Mouse (Mus musculus): ENCODE results near the gene Olfr1299. TPM values are rescaled to one million over a fixed set of nuclear protein-coding genes. Genes with fewer than 3 reads are reported as not detected.

The Olfr1299 gene
- not detected in 2 replicates for polyA plus RNA-seq (2015; fragmentation: Nextera tagmentation; extraction: Ambion mirVana)

DNA sequence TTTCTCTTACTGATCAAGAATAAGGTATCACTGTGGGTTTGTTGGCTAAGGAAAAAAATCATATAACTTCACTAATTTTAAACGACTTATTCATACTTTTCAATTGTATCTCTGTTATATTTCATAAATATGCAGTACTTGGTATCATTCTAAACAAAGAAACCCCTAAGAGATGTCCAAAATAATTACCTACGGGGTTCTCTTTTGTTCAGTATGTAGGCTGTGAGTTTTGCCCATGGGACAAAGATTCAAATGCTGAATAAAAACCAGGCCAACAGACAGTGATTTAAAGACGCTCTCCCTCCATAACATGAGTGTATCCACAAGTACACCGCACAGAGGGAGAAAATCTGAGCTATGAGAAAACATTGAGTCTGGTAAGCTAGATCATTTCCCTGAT, at the start of gene Olfr1299:
Gene Olfr1299, plus strand, starts transcription at position 301 of the 400 bp plus-strand sequence.
- no peaks in the 10 kb centered on the region for H3K27me3 ChIP-seq (ENCODE audit: control insufficient read depth, insufficient read depth, low read depth, low read length)
- no peak within 1 kb of the TSS for H3K27ac ChIP-seq (ENCODE audit: low read length)
- 54% methylated on average over 4 of the region's 4 CpGs for WGBS (ENCODE audit: insufficient replicate concordance)
- no peaks in the 10 kb centered on the region for H3K4me1 ChIP-seq (ENCODE audit: control insufficient read depth, low read depth, low read length)
- H3K4me3 ChIP-seq (ENCODE audit: low read depth, low read length) = no peak within 1 kb of the TSS
- no peaks in the 10 kb centered on the region for H3K9me3 ChIP-seq (replicated peaks; ENCODE audit: control insufficient read depth, low read length)
- no peak within 1 kb of the TSS for H3K4me2 ChIP-seq (ENCODE audit: low read depth, low read length)
- ATAC-seq (ENCODE audit: low read depth) = no peak
- H3K36me3 ChIP-seq (ENCODE audit: control insufficient read depth, insufficient read depth) = no peaks in the 10 kb centered on the region
- H3K9ac ChIP-seq (ENCODE audit: low read depth, low read length) = no peak within 1 kb of the TSS

DNA sequence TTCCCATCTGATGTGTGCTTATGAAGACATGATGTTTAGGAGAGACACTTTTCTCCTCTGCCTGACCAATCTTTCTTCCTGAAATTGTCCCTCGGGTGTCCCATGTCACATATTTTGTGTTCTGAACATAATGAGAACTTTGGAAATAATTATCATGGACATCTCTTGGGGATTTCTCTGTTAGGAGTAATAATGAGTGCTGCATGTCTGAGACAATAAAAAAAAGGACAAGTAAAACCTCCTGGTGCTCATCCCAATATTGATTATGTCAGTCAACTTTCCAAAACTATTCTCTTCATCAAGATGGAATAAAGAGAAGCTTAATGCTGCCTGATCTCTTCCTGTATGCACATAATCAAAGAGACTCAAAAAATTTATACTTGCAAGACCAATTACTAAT, 34.8 kb upstream of the Olfr1299 start, which contains the start of gene Olfr1297:
Gene Olfr1297, minus strand, starts transcription at position 101 of the 400 bp plus-strand sequence.
- Histone ChIP-seq H3K9me3 (replicated peaks; ENCODE audit: control insufficient read depth, low read length) (no peaks in the 10 kb centered on the region), H3K9ac (ENCODE audit: low read depth, low read length) (no peak within 1 kb of the TSS), H3K27ac (ENCODE audit: low read length) (no peak within 1 kb of the TSS), H3K36me3 (ENCODE audit: control insufficient read depth, insufficient read depth) (no peaks in the 10 kb centered on the region), H3K4me3 (ENCODE audit: low read depth, low read length) (no peak within 1 kb of the TSS), H3K27me3 (ENCODE audit: control insufficient read depth, insufficient read depth, low read depth, low read length) (no peaks in the 10 kb centered on the region), H3K4me2 (ENCODE audit: low read depth, low read length) (no peak within 1 kb of the TSS), H3K4me1 (ENCODE audit: control insufficient read depth, low read depth, low read length) (no peaks in the 10 kb centered on the region)
- ATAC-seq (ENCODE audit: low read depth) = no peak
- 59% methylated on average over 1 of the region's 1 CpGs for WGBS (ENCODE audit: insufficient replicate concordance)

GRCm38 (mm10) chr2:111649101-111649500, 12.1 kb upstream of the Olfr1299 start, which contains the start of gene Olfr1298:
Gene Olfr1298 (minus strand): TSS chr2:111649201.
- Histone ChIP-seq H3K4me1 (ENCODE audit: control insufficient read depth, low read depth, low read length) (no peaks in the 10 kb centered on the region), H3K4me2 (ENCODE audit: low read depth, low read length) (no peak within 1 kb of the TSS), H3K36me3 (ENCODE audit: control insufficient read depth, insufficient read depth) (no peaks in the 10 kb centered on the region), H3K9ac (ENCODE audit: low read depth, low read length) (no peak within 1 kb of the TSS), H3K27ac (ENCODE audit: low read length) (no peak within 1 kb of the TSS), H3K4me3 (ENCODE audit: low read depth, low read length) (no peak within 1 kb of the TSS), H3K9me3 (replicated peaks; ENCODE audit: control insufficient read depth, low read length) (no peaks in the 10 kb centered on the region), H3K27me3 (ENCODE audit: control insufficient read depth, insufficient read depth, low read depth, low read length) (no peaks in the 10 kb centered on the region)
- ATAC-seq (ENCODE audit: low read depth) = no peak
- WGBS (ENCODE audit: insufficient replicate concordance) = 45% methylated on average over 1 of the region's 1 CpGs

Other genes with a start within 250 kb of the Olfr1299 start
- not detected in 2 replicates for gene Olfr1286, start 238.3 kb upstream of the Olfr1299 start, polyA plus RNA-seq (2015; fragmentation: Nextera tagmentation; extraction: Ambion mirVana)
- not detected in 2 replicates for gene Olfr1287, start 212.3 kb upstream of the Olfr1299 start, polyA plus RNA-seq (2015; fragmentation: Nextera tagmentation; extraction: Ambion mirVana)
- not detected in 2 replicates for gene Olfr1288, start 187.3 kb upstream of the Olfr1299 start, polyA plus RNA-seq (2015; fragmentation: Nextera tagmentation; extraction: Ambion mirVana)
- not detected in 2 replicates for gene Olfr1289, start 180.6 kb upstream of the Olfr1299 start, polyA plus RNA-seq (2015; fragmentation: Nextera tagmentation; extraction: Ambion mirVana)
- gene Olfr1290, start 167.6 kb upstream of the Olfr1299 start, polyA plus RNA-seq (2015; fragmentation: Nextera tagmentation; extraction: Ambion mirVana) = not detected in 2 replicates
- gene Olfr1291-ps1, start 164.2 kb upstream of the Olfr1299 start, polyA plus RNA-seq (2015; fragmentation: Nextera tagmentation; extraction: Ambion mirVana) = not detected in 2 replicates
- gene Olfr1293-ps, start 136.2 kb upstream of the Olfr1299 start, polyA plus RNA-seq (2015; fragmentation: Nextera tagmentation; extraction: Ambion mirVana) = not detected in 2 replicates
- not detected in 2 replicates for gene Olfr1294, start 121.1 kb upstream of the Olfr1299 start, polyA plus RNA-seq (2015; fragmentation: Nextera tagmentation; extraction: Ambion mirVana)
- gene Olfr1295, start 91.7 kb upstream of the Olfr1299 start, polyA plus RNA-seq (2015; fragmentation: Nextera tagmentation; extraction: Ambion mirVana) = not detected in 2 replicates
- gene Olfr1297, start 34.9 kb upstream of the Olfr1299 start, polyA plus RNA-seq (2015; fragmentation: Nextera tagmentation; extraction: Ambion mirVana) = not detected in 2 replicates
- not detected in 2 replicates for gene Olfr1298, start 12.2 kb upstream of the Olfr1299 start, polyA plus RNA-seq (2015; fragmentation: Nextera tagmentation; extraction: Ambion mirVana)
- not detected in 2 replicates for gene Olfr1301, start 89.6 kb downstream of the Olfr1299 start, polyA plus RNA-seq (2015; fragmentation: Nextera tagmentation; extraction: Ambion mirVana)
- not detected in 2 replicates for gene Olfr1302, start 116.0 kb downstream of the Olfr1299 start, polyA plus RNA-seq (2015; fragmentation: Nextera tagmentation; extraction: Ambion mirVana)
- gene Olfr1303, start 158.9 kb downstream of the Olfr1299 start, polyA plus RNA-seq (2015; fragmentation: Nextera tagmentation; extraction: Ambion mirVana) = not detected in 2 replicates
- not detected in 2 replicates for gene Olfr1305, start 215.7 kb downstream of the Olfr1299 start, polyA plus RNA-seq (2015; fragmentation: Nextera tagmentation; extraction: Ambion mirVana)